Mouse (Mus musculus) cerebellum, postnatal 25 days (tissue): ENCODE measurements around the gene Limk2.
A peak's percentile ranks its signal among the peaks of the same experiment; 100 is the strongest.

ENCODE experiments used
- DNase-seq, 2 experiments: peaks; one replicate each; pipeline ENCODE4 v3.0.0; 2021; ENCODE audit warnings: mixed read lengths in 2 of 2

Limk2 gene

GRCm38 (mm10) chr11:3408997-3409732 is at the start of gene Limk2:
TSS of gene Limk2 (minus strand) at chr11:3409189.
- DNase-seq, result peak; percentile 96 to 99

DNA sequence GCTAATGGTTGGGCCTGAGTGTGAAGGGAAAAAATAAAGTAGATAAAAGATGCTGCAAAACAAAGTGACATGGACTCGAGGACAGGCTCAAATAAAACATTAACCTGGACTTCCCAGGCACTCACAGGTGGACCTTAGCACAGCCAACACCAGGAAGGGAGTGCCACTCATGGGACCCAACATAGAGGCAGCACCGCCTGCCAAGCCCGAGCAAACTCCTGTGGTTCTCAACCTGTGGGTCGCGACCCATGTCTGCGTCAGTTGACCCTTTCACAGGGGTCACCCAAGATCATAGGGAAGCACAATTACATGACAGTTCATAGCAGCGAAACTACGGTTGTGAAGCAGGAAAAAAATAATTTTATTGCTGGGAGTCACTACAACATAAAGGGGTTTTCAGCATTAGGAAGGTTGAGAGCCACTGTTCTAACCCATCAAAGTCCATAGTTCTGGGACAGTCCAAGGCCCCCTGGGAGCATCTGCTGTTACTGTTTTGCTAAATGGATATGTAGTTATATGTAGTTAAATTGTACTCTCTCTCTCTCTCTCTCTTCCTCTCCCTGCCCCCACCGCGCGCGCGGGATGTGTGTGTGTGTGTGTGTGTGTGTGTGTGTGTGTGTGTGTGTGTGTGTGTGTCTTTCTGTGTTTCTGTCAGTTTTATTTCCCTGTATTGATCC is 49.6 kb upstream of the Limk2 start:
- DNase-seq, result no peak

GRCm38 (mm10) chr11:3456354-3456753 is 47.4 kb upstream of the Limk2 start:
- peak; percentile 79 to 88 for DNase-seq

GRCm38 (mm10) chr11:3454506-3454905 is 45.5 kb upstream of the Limk2 start:
- no peak for DNase-seq

- DNase-seq, result peak; percentile 81 to 87
These were observed 44.5 kb upstream of the Limk2 start for GRCm38 (mm10) chr11:3453467-3453866.

GRCm38 (mm10) chr11:3452769-3453168 is 43.8 kb upstream of the Limk2 start:
- peak in 1 of 2 experiments; percentile 46 for DNase-seq

DNA sequence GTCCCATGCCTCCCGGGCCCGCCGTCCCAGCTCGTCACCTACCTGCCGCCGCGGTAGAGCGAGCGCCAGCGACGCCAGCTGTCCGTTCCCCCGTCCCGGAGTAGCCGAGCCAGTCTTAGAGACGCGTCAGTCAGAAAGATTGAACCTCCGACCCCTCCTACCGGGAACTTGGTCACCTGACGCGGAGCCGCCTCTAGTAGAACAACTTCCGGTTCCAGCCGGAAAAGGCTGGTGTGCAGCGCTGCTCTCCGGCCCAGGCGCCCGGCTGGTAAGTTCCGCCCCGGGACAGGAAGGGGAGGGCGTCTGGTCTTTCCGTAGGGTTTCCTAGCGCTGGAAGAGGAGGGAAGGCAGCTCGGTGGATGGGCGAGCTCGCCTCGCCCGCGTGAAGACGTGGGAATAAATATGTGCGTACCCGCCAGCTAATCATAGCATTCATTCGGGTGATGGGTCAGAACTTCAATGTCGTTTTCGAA is 43.2 kb upstream of the Limk2 start, which contains the start of gene Rnf185:
Rnf185 (minus strand) TSS at position 197 of the 473 bp plus-strand sequence.
- peak; percentile 92 to 94 for DNase-seq

DNA sequence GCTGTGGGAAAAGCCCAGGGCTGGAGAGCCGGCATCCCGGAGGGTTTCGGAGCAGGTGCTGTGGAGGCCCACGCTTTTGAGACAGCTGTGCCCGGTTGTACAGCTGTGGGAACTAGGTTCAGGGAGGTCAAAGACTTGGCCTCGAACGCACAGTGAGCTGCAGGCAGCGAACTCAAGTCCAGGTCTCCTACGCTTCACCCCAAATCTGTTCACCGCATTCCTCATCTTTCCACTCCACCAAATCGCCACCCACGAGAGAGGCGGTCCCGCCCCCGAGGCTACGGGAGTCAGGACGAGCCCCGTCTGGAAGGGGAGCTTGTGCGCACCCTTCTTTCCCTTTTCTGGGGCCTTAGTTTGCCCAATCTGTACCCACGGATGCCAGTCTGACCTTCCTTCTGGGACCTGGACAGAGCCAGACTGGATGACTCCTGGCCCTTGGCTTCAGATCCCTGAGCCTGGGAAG is 42.7 kb upstream of the Limk2 start:
- peak in 1 of 2 experiments; percentile 32 for DNase-seq

DNA sequence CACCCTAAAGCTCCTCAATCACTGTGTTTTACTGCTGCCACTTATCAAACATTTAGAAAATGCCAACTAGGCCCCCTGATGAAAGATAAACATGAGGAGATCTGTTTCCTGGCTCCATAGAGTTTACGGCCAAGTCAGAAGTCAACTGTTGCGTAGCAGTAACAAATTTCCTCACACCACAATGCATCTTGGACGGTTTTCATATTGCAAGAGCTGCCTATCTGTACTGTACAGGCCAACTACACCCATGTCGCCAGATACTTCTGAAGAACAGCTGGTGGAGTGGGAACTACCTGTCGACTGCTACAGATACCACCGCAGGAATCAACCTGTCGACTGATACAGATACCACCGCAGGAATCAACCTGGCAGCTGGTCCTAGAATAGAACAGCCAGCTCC is 35.9 kb upstream of the Limk2 start:
- DNase-seq, result no peak

DNA sequence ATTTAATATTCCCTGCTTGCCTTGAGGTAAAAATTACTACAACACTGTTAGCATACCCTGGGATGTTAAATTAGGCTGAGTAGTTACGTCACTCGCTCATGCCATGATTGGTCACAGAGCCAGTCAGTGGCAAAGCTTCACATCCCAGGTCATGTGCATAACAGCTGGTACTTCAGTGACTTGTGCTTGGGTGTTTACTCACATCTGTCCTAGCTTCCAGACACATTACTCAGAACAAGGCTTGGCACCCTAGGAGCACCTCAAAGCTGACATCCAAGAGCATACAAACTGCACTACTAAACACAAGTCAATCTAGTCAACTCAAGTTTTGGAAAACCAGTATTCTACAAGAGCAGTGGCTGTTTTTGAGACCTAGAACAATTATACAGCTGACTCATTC is 34.1 kb upstream of the Limk2 start:
- DNase-seq, result no peak

DNA sequence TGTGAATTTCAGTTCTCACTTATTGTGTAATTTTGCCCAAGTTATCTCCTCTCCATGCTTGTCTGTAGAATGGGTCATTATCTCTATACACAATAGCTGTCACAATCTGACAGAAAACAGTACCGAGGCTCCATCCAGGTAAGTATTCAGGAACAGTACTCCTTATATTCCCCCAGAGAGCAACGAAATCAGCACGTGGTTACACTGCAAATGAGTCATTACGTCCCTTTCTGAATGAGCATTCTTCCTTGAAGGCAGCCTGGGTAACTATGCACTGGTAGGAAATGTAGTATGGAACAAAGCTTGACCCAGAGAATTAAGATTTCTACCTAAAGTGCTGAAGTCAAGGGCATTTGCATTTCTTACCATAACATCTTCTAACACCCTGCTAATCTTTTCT is 33.7 kb upstream of the Limk2 start:
- DNase-seq, result no peak

DNA sequence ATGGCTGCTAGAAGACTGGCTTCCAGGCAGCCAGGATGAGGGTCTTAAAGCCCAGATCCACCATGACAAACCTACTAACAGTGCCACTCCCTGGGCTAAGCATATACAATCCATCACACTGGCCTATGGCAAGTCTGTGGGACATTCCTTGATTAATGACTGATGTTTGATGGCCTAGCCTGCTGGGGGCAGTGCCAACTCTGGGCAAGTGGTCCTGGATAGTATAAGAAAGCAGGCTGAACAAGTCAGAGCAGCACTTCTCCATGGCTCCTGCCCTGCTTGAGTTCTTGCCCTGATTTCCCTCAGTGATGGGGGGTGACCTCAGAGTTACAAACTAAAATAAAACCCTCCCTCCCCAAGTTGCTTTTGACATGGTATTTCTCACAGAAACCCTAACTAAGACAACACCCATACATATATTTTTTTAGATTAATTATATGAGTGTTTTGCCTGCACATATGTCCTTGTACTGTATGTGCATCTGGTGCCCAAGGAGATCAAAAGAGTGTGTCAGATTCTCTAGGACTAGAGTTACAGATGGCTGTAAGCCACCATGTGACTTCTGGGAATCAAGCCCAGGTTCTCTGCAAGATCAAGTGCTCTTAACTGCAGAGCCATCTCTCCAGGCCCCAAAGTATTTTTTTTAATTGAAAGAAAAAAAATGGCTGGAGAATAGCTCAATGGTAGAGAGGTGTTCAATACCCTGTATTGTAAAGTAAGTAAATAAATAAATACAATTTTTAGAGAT is 32.9 kb upstream of the Limk2 start:
- DNase-seq, result peak; percentile 63 to 83

- no peak for DNase-seq
These were observed 28.6 kb upstream of the Limk2 start for GRCm38 (mm10) chr11:3437621-3438020.

DNA sequence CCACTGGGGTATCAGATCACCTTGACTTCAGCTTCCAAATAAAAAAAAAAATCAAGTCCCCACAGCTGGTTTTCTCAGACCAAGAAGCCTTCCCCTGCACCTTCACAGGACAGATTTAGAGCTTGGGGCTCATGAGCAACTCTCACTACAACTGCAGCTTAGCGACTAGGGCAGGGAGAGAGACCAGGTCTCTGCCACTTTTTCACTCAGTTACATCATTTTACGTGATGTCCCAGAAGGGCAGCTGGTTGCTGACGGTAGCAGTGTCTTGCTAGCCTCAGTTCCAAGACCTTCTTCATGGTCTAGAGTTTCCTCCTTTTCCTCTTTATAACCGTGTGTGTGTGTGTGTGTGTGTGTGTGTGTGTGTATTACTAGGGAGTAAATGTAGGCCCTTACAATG is 24.8 kb upstream of the Limk2 start:
- no peak for DNase-seq

GRCm38 (mm10) chr11:3431976-3432603 is 23.1 kb upstream of the Limk2 start:
- no peak for DNase-seq

GRCm38 (mm10) chr11:3431515-3431914 is 22.5 kb upstream of the Limk2 start:
- DNase-seq, result no peak

DNA sequence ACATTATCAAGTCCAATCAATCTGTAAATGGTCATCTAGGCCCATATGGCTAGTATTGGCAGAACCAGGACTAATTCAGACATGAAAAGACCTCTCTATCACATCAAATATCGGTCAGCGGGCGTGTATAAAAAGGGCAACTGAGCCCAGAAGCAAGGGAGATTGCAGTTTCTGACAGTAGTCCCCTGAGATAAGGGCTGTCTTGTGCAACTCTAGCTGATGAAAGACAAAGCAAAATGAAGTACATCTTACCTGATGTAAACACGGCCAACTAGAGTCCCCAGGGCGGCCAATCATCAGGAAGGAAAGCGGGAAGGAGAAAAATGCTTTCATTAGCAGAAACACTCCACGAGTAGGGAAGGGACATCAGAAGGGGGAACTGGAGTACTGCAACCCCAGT is 19.6 kb upstream of the Limk2 start:
- no peak for DNase-seq

DNA sequence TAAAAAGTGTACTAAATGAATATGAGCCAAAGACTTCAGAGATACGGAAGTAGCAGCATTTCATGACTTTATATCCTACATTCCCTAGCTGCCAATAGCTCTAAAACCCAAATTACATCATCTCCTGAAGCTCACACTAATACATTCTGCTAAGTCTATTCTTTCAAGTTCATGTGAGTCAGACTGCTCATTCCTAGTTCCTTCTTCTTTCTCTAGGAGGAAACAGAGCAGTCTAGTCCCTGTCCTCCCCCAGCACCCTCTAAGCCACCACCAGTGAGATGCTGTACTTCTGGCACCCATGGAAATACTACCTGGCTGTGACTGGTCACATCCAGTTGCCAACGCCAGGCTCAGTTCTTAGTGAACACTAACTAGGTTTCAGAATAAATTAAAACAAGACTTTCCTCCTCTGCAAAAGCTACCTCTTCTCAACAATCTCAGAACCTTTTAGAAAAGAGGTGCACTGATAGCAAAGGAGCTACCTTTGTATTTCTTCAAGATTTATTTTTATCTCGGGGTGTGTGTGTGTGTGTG is 18.8 kb upstream of the Limk2 start:
- DNase-seq, result no peak

GRCm38 (mm10) chr11:3422242-3422641 is 13.3 kb upstream of the Limk2 start:
- DNase-seq, result no peak

DNA sequence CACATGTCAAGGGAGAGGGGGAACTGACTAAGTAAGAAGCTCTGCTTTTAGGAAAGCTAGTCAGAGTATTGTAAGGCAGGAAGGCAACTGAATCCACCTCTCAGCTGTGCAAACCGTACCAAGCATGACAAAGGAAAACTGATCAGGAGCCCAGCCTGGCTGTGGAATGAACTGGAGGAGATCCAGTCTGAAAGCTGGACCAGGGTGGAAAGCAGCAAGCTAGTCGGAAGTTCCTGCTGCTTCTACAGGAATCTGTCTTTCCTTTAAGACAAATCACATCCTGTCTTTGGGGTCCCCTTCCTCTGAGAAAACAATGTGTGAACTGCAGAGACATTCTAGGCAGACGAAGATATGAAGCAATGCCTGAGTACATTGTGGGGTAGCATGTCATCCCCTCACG is 9.8 kb upstream of the Limk2 start:
- peak in 1 of 2 experiments; percentile 19 for DNase-seq

DNA sequence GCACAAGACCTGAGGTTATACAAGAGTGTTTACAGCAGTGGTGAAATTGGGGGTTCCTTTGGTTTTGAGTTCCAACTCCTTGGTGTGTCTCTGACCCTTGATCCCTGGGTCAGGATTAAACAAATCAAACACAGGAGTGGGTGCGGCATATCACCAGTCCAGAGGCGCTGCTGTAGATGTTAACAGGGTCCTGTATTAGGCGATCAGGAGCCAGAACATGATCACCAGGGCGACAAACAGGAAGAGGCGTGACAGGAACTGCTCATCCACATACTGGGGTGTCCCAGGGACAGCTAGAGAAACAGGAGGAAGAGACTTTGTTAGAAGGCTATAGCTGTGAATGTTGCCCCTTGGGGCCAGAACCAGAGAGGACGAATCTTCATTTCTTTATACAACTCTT is 8.8 kb upstream of the Limk2 start:
- DNase-seq, result no peak

GRCm38 (mm10) chr11:3416399-3416798 is 7.4 kb upstream of the Limk2 start:
- no peak for DNase-seq

GRCm38 (mm10) chr11:3412111-3412510 is 3.1 kb upstream of the Limk2 start:
- DNase-seq, result no peak
